Mouse (Mus musculus) heart, postnatal 4 days (tissue): ENCODE results near the gene Galk2. TPM values are rescaled to one million over a fixed set of nuclear protein-coding genes. Genes with fewer than 3 reads are reported as not detected.

Experiments
- DNase-seq: peaks from one replicate; pipeline ENCODE4 v3.0.0; 2021
- total RNA-seq, 2 experiments: library from RNA; stranded (reverse); gene quantifications; 2 replicates each; pipeline ENCODE4 v1.2.3; 2021

Gene Galk2
- 10 to 100 TPM; 21.4 to 21.7 TPM for total RNA-seq

GRCm38 (mm10) chr2:125858521-125859280, at the start of gene Galk2, which contains the start of gene Cops2:
Gene Galk2, plus strand, starts transcription at chr2:125859109.
Gene Cops2, minus strand, starts transcription at chr2:125859139.
- peak; percentile 94 for DNase-seq

- DNase-seq = no peak
Observed at GRCm38 (mm10) chr2:125809551-125809950, 49.4 kb upstream of the Galk2 start.

- DNase-seq = no peak
Observed at GRCm38 (mm10) chr2:125811332-125811731, 47.6 kb upstream of the Galk2 start.

GRCm38 (mm10) chr2:125813972-125814595, 44.8 kb upstream of the Galk2 start:
- DNase-seq = no peak

GRCm38 (mm10) chr2:125820397-125820796, 38.5 kb upstream of the Galk2 start:
- no peak for DNase-seq

- no peak for DNase-seq
Observed at GRCm38 (mm10) chr2:125826201-125826600, 32.7 kb upstream of the Galk2 start.

GRCm38 (mm10) chr2:125827898-125828297, 31.0 kb upstream of the Galk2 start:
- DNase-seq = no peak

- no peak for DNase-seq
Observed at GRCm38 (mm10) chr2:125829924-125830323, 29.0 kb upstream of the Galk2 start.

- no peak for DNase-seq
Observed at GRCm38 (mm10) chr2:125838091-125838490, 20.8 kb upstream of the Galk2 start.

GRCm38 (mm10) chr2:125838708-125839284, 20.1 kb upstream of the Galk2 start:
- no peak for DNase-seq

- no peak for DNase-seq
Observed at GRCm38 (mm10) chr2:125851237-125851636, 7.7 kb upstream of the Galk2 start.

GRCm38 (mm10) chr2:125857707-125858106, 1.2 kb upstream of the Galk2 start:
- no peak for DNase-seq

- DNase-seq = no peak
Observed at GRCm38 (mm10) chr2:125863799-125864198, 4.9 kb downstream of the Galk2 start.

- no peak for DNase-seq
Observed at GRCm38 (mm10) chr2:125864551-125864950, 5.6 kb downstream of the Galk2 start.

- DNase-seq = no peak
Observed at GRCm38 (mm10) chr2:125865585-125865984, 6.7 kb downstream of the Galk2 start.

- DNase-seq = peak; percentile 65
Observed at GRCm38 (mm10) chr2:125866058-125866740, 7.3 kb downstream of the Galk2 start.

- no peak for DNase-seq
Observed at GRCm38 (mm10) chr2:125868301-125868700, 9.4 kb downstream of the Galk2 start.

- no peak for DNase-seq
Observed at GRCm38 (mm10) chr2:125870159-125870558, 11.2 kb downstream of the Galk2 start.

- DNase-seq = no peak
Observed at GRCm38 (mm10) chr2:125885891-125886576, 27.1 kb downstream of the Galk2 start.

GRCm38 (mm10) chr2:125893096-125893495, 34.2 kb downstream of the Galk2 start:
- DNase-seq = peak; percentile 61

GRCm38 (mm10) chr2:125895099-125895498, 36.2 kb downstream of the Galk2 start:
- no peak for DNase-seq

GRCm38 (mm10) chr2:125896355-125896754, 37.4 kb downstream of the Galk2 start:
- DNase-seq = no peak
